Mouse (Mus musculus) heart, adult 9 months (tissue): ENCODE data around the gene Sephs2.
A peak's percentile ranks its signal among the peaks of the same experiment; 100 is the strongest.

Source experiments
- DNase-seq, 2 experiments: peaks; one replicate each; pipeline ENCODE4 v3.0.0; 2022; ENCODE audit warnings: low spot score in 2 of 2

Sephs2 gene

GRCm38 (mm10) chr7:127232622-127233367, 41.1 kb downstream of the Sephs2 start, which contains the start of the genes Zfp553 and Sept1:
Gene Zfp553 (plus strand): TSS chr7:127233061.
Gene Sept1 (minus strand): TSS chr7:127233130.
- DNase-seq, result peak; percentile 82

DNA sequence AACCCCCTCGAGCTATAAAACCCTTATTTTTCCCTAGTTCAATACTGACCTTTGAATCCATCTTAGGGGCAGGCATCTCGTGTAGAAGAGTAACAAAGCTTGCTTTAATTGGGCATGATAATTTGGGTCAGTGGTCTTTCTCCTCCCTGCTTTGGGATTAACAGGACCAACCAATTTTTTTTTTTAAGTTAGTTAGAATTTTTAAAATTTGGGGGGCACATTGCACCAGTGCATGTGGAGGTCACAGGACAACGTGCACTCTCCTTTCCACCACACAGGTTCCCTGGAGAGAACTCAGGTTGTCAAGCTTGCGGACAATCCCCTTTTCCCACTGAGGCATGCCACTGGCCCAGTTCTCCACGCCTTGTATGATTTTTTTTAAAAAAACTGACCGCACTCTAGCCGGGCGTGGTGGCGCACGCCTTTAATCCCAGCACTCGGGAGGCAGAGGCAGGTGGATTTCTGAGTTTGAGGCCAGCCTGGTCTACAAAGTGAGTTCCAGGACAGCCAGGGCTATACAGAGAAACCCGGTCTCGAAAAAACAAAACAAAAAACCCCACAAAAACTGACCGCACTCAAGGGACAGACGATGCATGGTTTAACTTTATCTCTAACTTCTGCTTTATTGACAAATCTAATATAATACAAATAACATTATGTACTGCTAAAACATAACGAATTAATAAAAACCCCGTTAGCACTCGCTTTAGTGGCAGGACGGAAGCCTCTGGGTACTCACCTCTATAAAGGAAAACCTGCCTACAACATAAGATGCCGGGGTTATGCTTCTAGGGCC, 41.8 kb downstream of the Sephs2 start:
- no peak for DNase-seq

DNA sequence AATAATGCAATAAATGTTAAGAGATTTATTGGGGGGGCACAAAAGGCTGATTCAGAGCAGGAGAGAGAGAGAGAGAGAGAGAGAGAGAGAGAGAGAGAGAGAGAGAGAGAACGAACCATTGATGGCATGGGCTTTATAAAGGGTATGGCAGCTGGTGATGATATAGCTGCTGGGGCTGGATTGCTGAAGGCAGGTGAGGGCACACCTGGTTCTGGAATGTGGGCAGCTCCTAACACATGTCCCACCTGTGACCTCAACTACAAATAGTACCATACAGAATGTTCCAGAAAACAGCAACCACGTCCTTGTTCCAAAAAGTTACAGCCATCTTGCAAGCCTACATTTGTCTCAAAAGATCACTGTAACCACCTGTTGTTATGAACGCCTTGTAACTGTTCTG, 42.5 kb downstream of the Sephs2 start:
- DNase-seq, result no peak

DNA sequence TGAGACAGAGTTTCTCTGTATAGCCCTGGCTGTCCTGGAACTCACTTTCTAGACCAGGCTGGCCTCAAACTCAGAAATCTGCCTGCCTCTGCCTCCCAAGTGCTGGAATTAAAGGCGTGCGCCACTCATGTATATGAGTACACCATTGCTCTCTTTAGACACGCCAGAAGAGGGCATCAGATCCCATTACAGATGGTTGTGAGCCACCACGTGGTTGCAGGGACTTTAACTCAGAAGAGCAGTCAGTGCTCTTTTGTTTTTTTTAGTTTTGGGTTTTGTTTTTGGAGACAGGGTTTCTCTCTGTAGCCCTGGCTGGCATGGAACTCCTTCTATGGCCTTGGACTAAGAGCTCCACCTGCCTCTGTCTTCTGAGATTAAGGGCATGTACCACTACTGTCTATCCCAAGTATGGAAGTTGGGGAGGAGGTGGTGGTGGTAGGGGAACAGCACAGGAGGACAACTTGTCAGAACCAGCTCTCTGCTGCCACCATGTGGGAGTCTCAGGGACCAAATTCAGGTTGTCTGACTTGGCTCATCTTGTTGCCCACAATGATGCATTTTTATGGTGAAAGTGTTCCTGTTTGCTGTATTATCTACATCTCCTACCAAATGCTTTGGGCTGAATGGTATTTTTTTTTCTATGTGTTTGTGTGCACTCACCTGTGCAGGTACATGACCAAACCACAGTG, 45.1 kb downstream of the Sephs2 start:
- DNase-seq, result peak in 1 of 2 experiments; percentile 65

GRCm38 (mm10) chr7:127225147-127225995, 48.5 kb downstream of the Sephs2 start:
- no peak for DNase-seq

GRCm38 (mm10) chr7:127224616-127225015, 49.2 kb downstream of the Sephs2 start:
- no peak for DNase-seq

- no peak for DNase-seq
These were observed 50.1 kb downstream of the Sephs2 start for GRCm38 (mm10) chr7:127223515-127224478.

- DNase-seq, result no peak
These were observed 50.7 kb downstream of the Sephs2 start for GRCm38 (mm10) chr7:127223106-127223505.
